Mouse (Mus musculus) MN1 (cell line): Measurements from ENCODE around the gene Fam214a.

ENCODE experiments used
- DNase-seq: peaks from one replicate; pipeline ENCODE4 v3.0.0-alpha.2; 2016; ENCODE audit warnings: low spot score

Gene Fam214a

GRCm38 (mm10) chr9:75032408-75032807, 79.7 kb downstream of the Fam214a start:
- no peak for DNase-seq

DNA sequence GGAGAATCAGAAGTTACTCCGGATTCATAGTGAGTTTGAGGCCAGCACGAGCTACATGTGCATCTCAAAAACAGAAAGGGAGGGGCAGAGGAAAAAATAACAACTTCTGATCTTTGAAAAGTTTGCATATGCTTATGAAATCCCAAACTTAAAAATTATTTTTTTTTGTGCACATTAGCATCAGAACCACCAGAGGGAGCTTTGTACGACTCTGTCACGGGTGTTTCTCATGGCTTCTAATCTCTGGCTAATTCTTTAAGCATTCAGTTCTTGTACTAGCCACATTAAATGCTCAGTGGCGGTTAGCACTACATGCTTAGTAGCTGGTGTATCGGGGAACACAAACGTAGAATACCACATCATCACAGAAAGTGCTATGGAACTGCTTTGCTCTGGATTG, 80.5 kb downstream of the Fam214a start:
- DNase-seq: peak; percentile 35

- DNase-seq: no peak
Observed at GRCm38 (mm10) chr9:75034691-75035090, 82.0 kb downstream of the Fam214a start.

DNA sequence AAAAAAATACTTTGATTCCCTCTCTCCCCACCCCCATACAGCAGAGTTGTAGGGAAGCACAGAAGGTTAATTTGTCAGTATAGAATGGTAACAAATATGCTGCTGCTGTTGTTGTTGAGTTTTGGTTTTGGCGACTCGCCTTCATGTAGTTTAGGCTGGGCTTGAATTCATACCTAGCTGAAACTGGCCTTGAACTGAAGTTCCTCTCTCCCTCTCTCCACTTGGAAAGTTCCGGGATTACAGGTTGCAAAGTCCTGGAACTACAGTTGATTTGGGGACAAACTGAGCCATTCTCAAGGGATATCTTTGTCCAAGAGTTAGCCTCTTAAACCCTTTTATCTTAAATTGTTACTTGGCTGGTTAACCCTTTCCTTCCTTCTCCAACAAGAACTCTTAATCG, 83.3 kb downstream of the Fam214a start:
- DNase-seq: no peak

- peak; percentile 86 for DNase-seq
Observed at GRCm38 (mm10) chr9:75037451-75038356, 85.0 kb downstream of the Fam214a start, which contains the start of gene Arpp19. TSS of gene Arpp19 (plus strand) at chr9:75037614.

DNA sequence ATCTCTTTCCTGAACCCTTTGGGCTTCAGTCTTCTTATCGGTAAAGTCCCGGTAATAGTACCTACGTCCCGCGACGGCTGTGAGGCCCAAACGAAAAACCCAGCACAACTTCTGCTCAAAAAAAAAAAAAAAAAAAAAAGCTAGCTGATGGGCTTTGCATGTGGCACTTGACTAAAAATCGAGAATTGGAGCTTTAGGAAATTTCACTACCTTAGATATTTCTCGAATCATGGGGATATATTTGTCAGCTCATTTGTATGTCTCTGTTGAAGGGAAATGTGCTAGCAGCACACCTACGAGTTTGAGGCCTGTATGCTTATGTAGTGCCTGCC, 85.6 kb downstream of the Fam214a start:
- DNase-seq: no peak

DNA sequence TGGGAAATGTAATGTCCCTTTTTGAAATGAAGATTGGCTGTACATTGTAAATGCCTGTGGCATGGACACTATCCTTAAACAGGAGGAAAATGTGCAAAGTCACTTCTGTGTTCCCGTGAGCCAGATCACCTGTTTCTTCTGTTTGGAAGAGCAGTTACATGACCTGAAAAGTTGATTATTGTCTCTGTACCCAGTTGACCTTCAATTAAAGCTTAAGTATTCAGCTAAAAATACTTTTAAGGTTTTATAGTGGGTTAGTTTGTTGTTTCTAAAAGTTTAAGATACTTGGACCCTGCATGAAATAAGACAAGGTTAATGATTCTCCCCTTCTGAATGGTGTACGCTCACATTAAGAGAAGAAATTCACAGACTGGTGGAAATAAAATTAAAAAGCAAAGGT, 87.9 kb downstream of the Fam214a start:
- no peak for DNase-seq

DNA sequence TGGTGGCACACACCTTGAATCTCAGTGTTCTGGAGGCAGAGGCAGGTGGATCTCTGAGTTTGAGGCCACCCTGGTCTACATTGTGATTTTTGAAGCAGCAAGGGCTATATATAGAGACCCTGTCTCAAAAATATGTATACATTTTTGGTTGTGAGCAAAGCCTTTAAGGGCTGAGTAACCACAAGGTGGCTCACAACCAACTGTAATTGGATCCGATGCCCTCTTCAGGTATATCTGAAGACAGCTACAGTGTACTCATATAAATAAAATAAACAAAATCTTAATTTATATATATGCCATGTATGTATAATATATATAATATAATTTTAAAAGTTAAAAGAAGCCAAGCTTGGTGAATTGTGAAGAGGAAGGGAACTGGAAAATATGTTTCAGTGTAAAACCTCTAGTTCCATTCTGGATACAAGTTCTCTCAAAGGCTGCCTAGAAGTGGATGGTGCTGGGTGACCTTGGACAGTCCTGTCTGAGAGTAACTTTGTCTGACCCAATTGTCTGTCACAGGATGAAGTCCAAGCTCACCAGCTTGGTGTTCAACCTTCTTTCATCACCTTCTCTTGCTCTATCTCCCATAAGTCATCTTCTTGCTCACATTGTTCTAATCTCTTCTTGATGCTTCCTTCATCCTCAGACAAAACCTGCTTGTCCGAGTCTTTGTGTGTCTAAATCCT, 89.3 kb downstream of the Fam214a start:
- DNase-seq: no peak

GRCm38 (mm10) chr9:75043191-75043590, 90.5 kb downstream of the Fam214a start:
- DNase-seq: no peak

GRCm38 (mm10) chr9:75047079-75047478, 94.4 kb downstream of the Fam214a start:
- DNase-seq: no peak

GRCm38 (mm10) chr9:75049100-75049499, 96.4 kb downstream of the Fam214a start:
- no peak for DNase-seq

DNA sequence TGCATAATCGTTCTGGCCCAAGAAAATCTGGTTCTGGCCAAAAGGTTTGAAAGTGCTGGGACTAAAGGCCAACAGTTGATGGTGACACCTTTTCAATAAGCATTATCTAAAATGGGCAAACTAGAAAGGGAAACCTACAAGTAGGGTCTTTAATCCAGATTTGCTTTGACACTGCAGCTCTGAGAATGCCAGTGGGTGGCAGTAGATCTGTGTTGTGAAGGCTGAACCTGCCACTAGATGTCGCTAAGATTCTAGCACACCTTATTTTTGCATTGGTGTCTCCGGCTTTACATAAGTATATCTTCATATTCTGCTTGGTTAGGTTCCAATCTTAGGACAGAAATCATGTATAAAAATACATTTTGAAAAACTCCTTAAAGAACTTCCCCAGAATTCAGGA, 97.3 kb downstream of the Fam214a start:
- peak; percentile 74 for DNase-seq

DNA sequence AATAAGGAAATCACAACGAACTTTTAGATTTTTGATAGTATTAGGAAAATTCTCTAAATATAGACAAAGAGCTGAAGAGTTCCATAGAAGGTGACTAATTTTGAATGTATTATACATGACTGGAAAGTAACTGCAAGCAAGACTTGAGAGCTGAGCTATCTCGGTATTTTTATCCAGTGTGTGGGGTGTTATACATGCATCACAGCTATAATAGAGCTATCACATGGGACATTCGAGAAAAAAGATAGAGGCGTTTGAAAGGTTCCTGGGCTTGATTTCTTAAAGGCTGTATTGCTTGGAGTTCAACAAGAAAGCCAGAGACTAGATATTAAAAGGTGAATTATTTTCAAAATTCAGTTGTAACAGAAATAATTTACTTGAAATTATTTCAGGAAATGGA, 99.2 kb downstream of the Fam214a start:
- DNase-seq: no peak

DNA sequence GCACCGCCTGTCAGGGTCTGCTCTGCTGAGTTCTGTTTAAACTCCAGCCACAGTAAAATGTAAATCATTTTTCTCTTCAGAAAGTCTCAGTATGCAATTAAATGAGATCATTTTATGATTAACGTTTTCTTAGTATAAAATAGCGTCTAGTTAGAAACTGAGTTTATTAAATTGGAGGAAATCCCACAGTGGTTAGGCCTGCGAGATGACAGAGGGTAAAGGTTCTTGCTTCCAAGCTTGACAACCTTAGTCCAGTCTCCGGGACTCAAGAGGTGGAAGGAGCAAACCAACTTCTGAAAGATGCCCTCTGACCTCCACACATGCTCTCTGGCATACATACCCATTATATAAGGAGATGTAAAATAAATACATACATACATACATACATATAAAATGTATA, 102.4 kb downstream of the Fam214a start:
- no peak for DNase-seq

- no peak for DNase-seq
Observed at GRCm38 (mm10) chr9:75064678-75065331, 112.1 kb downstream of the Fam214a start.

GRCm38 (mm10) chr9:75070457-75071028, 117.9 kb downstream of the Fam214a start, which contains the start of gene Myo5a:
TSS of gene Myo5a (plus strand) at chr9:75071015.
- DNase-seq: peak; percentile 10

DNA sequence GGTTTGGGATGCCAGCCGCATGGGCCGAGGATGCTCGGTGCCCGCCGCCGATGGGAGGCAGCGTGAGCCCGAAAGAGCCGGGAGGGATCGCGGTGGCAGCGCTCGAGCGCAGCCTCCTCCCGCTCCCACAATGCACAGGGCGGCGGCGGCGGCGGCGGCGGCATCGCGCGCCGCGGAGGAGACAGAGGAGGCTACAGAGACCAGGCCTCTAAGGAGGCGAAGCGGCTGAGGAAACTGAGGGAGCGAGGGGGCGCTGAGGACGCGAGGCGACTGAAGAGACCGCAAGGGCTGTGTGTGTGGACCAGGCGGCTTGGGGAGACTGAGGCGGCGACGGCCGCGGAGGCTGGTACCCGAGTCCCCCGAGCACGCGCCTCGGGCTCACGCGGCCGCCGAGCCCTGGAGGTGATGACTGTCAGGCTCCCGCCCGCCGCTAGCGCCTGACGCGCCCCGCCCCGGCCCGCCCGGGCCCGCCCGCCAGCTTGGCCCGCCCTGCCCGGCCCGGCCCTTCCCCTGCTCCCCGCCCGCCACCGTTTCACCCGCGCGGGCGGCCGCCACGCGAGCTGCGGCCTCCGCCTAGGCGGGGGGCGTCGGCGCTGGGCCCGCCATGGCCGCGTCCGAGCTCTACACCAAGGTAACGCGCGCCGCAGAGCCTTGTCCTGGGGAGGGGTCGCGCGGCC, 118.5 kb downstream of the Fam214a start:
- peak; percentile 86 for DNase-seq

DNA sequence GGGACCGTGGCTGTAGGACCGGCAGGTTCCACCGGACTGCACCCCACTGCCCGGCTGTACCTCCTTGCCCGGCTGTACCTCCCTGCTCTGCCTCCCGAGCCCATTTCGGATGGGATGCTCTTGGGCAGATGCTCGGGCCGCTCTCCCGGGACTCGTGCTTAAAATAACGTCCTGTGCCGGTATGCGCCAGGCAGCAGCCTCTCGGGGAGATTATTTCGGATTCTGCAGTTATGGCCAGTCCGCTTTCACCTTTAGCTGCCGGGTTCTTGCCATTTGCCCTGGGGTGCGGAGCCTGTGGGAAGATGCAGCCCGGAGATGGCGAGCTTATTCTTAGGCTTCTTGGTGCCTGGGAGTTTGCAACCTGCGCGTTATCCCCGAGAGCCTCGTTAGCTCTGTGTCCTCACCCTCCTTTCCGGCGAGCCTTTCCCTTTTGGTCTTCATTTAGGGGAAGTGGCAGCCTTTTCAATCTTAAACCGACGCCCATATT, 119.1 kb downstream of the Fam214a start:
- DNase-seq: peak; percentile 56

GRCm38 (mm10) chr9:75072361-75072760, 119.7 kb downstream of the Fam214a start:
- DNase-seq: no peak

GRCm38 (mm10) chr9:75077191-75077590, 124.5 kb downstream of the Fam214a start:
- DNase-seq: no peak
